Mouse (Mus musculus): ENCODE results near the gene Pde3a.
"Not testable (repeated sequence)": the region's sequence is repeated elsewhere in the genome, so short reads cannot be mapped to it uniquely, and the experiment has no call there.

Pde3a gene

GRCm38 (mm10) chr6:141322961-141323360 is 73.9 kb downstream of the Pde3a start:
- DNase-seq (ENCODE audit: low spot score in 2 of 2) = no peak

DNA sequence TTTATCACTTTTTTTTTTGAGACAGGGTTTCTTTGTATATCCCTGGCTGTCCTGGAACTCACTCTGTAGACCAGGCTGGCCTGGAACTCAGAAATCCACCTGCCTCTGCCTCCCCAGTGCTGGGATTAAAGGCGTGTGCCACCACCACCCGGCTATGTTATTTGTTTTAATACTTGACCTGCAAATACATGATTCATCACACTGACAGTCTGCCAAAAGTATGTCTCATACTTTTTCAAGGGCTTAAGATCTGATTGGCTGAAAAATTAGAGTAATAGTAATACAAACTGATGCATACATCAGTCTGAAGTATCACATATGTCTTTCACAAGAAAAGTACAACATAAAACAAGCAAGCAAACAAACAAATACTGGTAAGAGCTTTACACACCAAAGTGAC is 78.1 kb downstream of the Pde3a start:
- DNase-seq (ENCODE audit: low spot score in 2 of 2) = not testable (repeated sequence)

DNA sequence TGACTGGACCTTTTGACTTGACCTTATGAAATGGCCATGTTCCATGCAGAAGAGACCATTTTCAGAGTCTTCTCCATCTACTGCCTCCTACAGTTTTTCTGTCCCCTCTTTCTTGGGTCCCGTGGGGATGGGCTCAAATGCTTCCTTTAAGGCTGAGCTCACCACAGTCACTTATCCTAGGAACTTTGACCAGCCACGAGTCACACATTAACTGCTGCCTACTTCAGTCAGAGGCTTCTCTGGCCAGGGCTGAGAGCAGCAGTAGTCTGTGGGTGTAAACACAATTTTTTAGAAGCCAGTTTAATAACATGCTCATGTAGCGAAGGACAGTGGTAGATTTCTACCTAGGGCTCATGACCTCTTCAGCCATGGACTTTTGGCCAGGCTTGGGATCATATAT is 79.0 kb downstream of the Pde3a start:
- DNase-seq (ENCODE audit: low spot score in 2 of 2) = no peak

DNA sequence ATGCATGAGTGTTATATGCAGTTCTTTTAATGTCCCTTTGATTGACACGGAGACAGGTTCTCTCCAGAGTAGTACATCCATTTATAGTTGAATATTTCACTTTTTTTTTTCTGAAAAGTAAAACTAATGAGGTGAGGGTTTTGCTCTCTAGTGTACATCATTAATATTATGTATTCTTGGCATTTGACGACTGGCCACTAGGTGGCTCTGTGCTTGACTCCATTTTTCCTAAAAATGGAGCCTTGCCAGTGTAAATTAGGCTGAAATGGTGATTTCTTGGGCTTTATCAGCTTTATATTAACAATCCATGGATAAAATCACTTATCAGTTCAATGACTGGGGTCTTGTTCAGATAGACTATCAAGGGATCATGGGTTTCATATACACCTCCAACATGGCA is 82.4 kb downstream of the Pde3a start:
- no peak for DNase-seq (ENCODE audit: low spot score in 2 of 2)

DNA sequence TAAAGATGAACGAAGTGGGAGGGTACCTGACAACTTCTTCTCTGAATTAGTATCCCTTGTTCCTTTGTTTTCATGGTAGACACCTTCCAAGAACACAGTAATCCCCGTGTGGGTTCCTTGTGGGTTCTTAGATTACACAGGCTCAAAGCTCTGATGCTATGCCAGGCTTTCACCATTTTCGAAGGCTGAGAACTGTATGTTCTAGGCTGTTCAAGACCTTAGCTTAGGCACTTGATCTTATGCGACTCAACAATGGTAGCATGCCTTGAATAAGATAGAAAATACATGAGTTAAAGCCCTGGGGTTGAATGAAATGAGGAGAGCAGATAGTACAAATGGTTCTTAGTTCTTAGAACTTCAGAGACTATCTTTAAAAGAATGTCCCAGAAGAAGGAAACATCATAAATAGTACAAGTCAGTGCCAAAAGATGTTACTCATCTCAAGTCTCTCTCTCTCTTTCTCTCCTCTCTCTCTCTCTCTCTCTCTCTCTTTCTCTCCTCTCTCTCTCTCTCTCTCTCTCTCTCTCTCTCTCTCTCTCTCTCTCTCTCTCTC is 83.6 kb downstream of the Pde3a start:
- DNase-seq (ENCODE audit: low spot score in 2 of 2) = no peak

DNA sequence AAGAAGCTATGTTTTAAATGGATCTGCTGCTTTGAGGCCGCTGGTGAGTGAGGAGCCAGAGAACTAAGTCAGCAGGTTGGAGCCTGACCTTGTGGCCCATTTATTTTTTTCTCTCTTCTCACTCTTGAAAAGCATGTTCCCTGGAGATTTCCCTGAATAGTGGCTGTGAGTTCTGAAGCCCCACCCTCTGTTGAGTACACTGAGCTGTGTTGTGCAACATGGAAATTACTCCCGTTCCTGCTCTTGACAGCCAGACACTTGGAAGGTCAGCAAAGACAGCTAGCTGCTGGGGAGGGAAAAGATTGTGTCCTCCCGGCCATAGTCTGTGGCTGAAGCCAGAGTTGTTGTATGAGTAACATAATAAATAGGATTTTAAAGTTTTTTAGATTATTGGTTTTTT is 84.2 kb downstream of the Pde3a start:
- no peak for DNase-seq (ENCODE audit: low spot score in 2 of 2)

- DNase-seq (ENCODE audit: low spot score in 2 of 2) = no peak
Measured at GRCm38 (mm10) chr6:141335878-141336277, 86.8 kb downstream of the Pde3a start.

DNA sequence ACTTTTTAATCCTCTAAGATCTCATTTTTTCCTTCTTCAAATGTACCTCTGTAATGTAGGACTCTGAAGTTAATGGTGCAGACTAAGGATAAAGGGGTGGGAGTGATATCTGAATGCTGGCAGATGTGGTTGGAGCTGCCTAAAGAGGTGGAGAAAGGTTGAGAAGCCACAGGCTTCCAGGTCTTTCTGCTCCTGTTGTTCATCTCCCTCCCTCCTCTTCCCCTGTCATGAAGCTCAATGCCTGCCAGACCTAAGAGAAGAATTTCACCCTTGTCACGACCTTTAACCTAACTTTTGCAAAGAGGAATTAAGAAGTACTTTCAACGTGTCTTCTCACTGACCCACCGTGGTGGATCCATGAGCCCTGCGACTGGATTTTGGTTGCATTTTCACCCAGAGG is 87.4 kb downstream of the Pde3a start:
- no peak for DNase-seq (ENCODE audit: low spot score in 2 of 2)

DNA sequence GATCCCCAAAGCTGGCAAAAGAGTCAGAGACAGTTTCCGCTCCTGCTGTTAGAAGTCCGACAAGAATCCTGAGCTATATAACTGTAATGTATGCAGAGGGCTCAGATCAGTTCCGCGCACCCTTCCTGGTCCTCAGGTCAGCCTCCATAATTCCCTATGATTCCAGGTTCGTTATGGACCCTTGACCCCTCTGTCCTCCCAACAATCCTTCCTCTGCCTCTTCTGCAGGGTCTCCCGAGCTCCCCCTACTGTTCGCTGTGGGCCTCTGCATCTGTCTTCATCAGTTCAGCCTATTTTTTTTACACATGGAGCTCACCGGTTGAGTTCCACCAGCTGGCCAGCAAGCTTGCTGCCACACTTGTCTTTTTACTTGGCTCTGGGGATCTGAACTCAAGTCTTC is 88.6 kb downstream of the Pde3a start:
- peak in 1 of 2 experiments; percentile 3 for DNase-seq (ENCODE audit: low spot score in 2 of 2)

GRCm38 (mm10) chr6:141341385-141341784 is 92.3 kb downstream of the Pde3a start:
- DNase-seq (ENCODE audit: low spot score in 2 of 2) = no peak

DNA sequence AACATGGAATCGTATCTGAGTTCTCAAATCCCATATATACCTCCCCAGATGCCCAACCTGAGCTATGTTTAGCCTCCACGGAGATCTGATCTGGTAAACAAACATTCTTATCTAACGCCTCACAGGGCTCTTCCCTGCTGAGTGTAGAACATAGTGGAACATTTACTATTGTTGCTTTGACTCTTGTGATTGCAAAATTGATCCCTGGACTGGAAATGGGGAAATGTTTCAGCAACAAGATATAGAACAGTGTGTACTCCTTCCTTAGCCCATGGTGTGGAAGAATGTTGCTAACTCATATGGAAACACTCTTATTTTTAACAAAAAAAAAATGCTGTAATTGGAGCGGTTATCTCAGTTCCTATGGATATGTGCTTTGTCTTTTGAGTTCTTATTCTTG is 98.8 kb downstream of the Pde3a start:
- no peak for DNase-seq (ENCODE audit: low spot score in 2 of 2)

DNA sequence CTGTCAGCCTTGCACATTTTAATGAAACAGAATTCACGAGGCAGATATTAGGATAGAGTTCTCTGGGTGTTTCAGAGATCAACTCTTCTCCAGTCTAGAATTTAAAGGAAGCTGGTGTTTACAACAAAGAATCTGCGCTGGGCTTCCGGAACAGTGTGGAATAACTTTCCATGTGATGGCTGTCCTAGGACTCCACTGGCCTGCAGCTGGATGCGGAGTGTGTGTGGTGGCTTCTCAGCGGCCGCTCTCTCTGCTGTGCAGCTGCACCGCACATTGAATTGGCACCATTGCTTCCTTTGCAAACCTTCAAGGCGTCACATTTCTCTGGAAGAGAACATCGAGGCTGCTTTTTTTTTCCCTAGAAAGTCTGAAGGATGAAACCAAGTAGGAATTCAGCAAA is 99.5 kb downstream of the Pde3a start:
- no peak for DNase-seq (ENCODE audit: low spot score in 2 of 2)

DNA sequence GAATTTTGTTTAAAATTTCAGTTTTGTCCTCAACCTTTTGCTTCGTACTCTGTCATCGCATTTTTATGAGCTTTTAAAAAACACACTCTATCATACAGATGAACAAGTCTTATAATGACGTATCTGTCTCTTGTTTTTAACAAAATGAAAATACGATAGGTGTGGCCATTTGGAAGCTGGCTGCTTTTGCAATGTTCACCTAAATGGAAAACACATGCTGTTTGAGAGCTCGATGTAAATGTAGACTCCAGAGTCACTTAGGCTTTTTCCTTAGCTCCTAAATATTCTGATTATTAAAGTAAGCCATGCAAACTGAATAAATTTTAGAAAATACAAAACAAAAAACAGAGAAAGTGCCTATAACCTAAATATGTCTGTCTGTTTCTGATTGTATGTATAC is 101.2 kb downstream of the Pde3a start:
- DNase-seq (ENCODE audit: low spot score in 2 of 2) = no peak

GRCm38 (mm10) chr6:141352277-141352676 is 103.2 kb downstream of the Pde3a start:
- no peak for DNase-seq (ENCODE audit: low spot score in 2 of 2)

DNA sequence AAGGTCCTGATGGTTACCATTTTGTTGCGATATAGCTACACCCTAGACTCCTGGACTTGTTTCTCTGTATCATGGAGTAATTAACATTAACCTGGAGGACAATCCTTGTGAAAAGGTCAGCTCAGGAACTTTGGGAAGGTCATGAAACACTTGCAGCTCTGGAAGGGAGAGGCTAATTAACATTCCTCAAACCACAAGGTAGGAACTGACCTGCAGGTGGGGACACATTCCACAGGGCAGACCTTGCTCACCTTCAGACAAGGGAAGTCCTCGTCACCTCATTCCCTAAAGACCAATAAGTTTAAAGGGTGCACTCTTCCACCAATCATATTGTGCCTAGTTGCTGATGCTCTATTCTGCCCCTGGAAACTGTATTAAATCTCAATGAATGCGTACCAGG is 114.6 kb downstream of the Pde3a start:
- DNase-seq (ENCODE audit: low spot score in 2 of 2) = no peak

- no peak for DNase-seq (ENCODE audit: low spot score in 2 of 2)
Measured at GRCm38 (mm10) chr6:141367037-141367436, 118.0 kb downstream of the Pde3a start.

- no peak for DNase-seq (ENCODE audit: low spot score in 2 of 2)
Measured at GRCm38 (mm10) chr6:141372697-141373096, 123.6 kb downstream of the Pde3a start.

- DNase-seq (ENCODE audit: low spot score in 2 of 2) = peak in 1 of 2 experiments; percentile 15
Measured at GRCm38 (mm10) chr6:141374469-141375057, 125.5 kb downstream of the Pde3a start.

- DNase-seq (ENCODE audit: low spot score in 2 of 2) = no peak
Measured at GRCm38 (mm10) chr6:141375155-141375554, 126.1 kb downstream of the Pde3a start.

- no peak for DNase-seq (ENCODE audit: low spot score in 2 of 2)
Measured at GRCm38 (mm10) chr6:141380927-141381326, 131.9 kb downstream of the Pde3a start.

DNA sequence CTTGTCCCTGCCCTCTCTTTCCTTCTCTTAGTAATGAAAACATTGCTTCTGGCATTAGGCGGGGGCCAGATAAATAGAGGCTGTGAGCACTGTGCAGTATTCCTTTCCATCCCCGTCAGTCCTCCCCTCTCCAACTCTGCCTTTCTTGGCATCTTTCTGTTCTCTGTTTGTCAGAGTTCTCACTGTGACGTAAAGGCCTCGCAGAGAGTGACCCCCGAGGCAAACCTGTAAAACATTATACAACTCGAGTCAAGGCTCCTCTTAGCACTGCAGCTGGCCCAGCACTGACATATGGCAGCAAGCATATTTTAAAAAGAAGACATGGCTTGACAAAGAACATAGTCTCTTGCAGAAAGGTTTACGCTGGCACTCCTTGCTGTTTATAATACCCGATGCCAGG is 132.4 kb downstream of the Pde3a start:
- DNase-seq (ENCODE audit: low spot score in 2 of 2) = no peak

DNA sequence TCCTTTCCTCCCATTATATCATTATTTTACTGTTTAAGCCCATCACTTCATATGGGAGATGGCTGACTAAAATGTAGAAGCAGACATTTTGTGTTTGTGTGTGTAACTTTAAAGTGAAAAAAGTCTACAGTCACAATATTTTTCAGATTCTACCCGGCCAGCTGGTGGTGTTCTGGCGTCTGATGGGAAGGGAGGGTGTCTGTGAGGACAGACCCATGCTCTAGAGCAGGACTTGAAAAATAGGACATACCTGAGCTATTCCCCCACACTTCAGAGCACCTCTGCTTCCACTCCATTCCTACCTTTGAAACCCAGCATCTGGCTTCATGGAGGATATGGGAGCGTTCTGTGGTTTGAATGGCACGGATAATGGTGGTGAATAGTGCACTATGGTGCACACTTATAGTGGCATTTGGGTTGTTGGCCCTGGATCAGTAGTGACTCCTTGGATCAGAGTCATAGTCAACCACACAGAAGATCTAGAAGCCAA is 132.9 kb downstream of the Pde3a start:
- no peak for DNase-seq (ENCODE audit: low spot score in 2 of 2)

- no peak for DNase-seq (ENCODE audit: low spot score in 2 of 2)
Measured at GRCm38 (mm10) chr6:141388104-141388503, 139.0 kb downstream of the Pde3a start.

- no peak for DNase-seq (ENCODE audit: low spot score in 2 of 2)
Measured at GRCm38 (mm10) chr6:141395926-141396325, 146.9 kb downstream of the Pde3a start.
